8 mouse cellular contexts compared by ENCODE assay signal in genomic region chr1:194660426-194661119, GRCm38 (mm10). TPM values are rescaled to one million over a fixed set of nuclear protein-coding genes. Genes with fewer than 3 reads are reported as not detected.
DNase-seq lines count a peak whose midpoint lies in the region.

No protein-coding gene starts in this region.

- DNase-seq in adrenal gland, adult (ENCODE audit: inconsistent age in 2 of 2, low spot score in 1 of 2) = peak; percentile 80 to 88
- no peak for DNase-seq in adrenal gland, postnatal 4 days (ENCODE audit: low spot score in 2 of 2)
- peak; percentile 57 for DNase-seq in gastrocnemius, postnatal 25 days
- DNase-seq in kidney, adult 9 months = peak; percentile 83
- DNase-seq in lung, postnatal 36 days = peak; percentile 50
- DNase-seq in cerebellum, adult 11 months = no peak
- no peak for DNase-seq in spleen, postnatal 36 days (ENCODE audit: low spot score in 2 of 2)
- no peak for DNase-seq in retina, embryonic 14.5 days (ENCODE audit: low spot score)

RNA-seq across cellular contexts. Expression of gene Plxna2, which starts 42.6 kb away (rescaled TPM):
- 10 to 100 TPM; 12.3 to 12.4 TPM for total RNA-seq in adrenal gland, postnatal 4 days (2021)
- total RNA-seq in gastrocnemius, postnatal 25 days (2021) = 1 to 10 TPM; 6.8 to 7.1 TPM

Comparison
In these comparisons a context has a peak if more than half of its experiments do, and no peak if none do; other contexts are left out.
1. DNase-seq: peak in adrenal gland, adult (2 of 2), gastrocnemius, postnatal 25 days (single experiment), kidney, adult 9 months (single experiment) and lung, postnatal 36 days (single experiment); none in adrenal gland, postnatal 4 days (0 of 2), cerebellum, adult 11 months (single experiment), spleen, postnatal 36 days (0 of 2) and retina, embryonic 14.5 days (single experiment).